Mouse (Mus musculus) cerebellum, adult 2 months (tissue): ENCODE measurements around the gene Cul7.
A peak's percentile ranks its signal among the peaks of the same experiment; 100 is the strongest.

Experiments
- CTCF ChIP-seq: fragments of 200-500 bp; IDR thresholded peaks from 2 replicates; pipeline ENCODE4 v1.5.1; 2011; ENCODE audit warnings: low read depth, mild to moderate bottlenecking, control low read depth, low read length, moderate library complexity, borderline replicate concordance; ENCODE audit not compliant: insufficient read depth
- POLR2A ChIP-seq: fragments of 200-500 bp; IDR thresholded peaks from 2 replicates; pipeline ENCODE4 v1.6.1; 2011; ENCODE audit warnings: low read length, control low read depth, borderline replicate concordance; ENCODE audit not compliant: insufficient read depth

GRCm38 (mm10) chr17:46650232-46651031, at the start of gene Cul7:
- peak; percentile 75 for TF ChIP-seq POLR2A
- TF ChIP-seq CTCF = no peak
